Mouse (Mus musculus): ENCODE measurements around the gene Mfap4.

- TF ChIP-seq POLR2A (IDR thresholded peaks at IDR 0.05; ENCODE audit: low read depth, low read length) (no peak), CTCF (conservative IDR thresholded peaks at IDR 0.05; ENCODE audit: insufficient read depth, insufficient read length, low read depth, low read length) (no peak)
Observed at GRCm38 (mm10) chr11:61464071-61464470, 21.2 kb upstream of the Mfap4 start.

Data from kidney, adult 2 months (tissue).